Mouse (Mus musculus) hindbrain, embryonic 15.5 days (tissue): ENCODE results near the gene Slco4a1. TPM values are rescaled to one million over a fixed set of nuclear protein-coding genes. Genes with fewer than 3 reads are reported as not detected.

Experiments used
- ATAC-seq: fragments of 200-750 bp; cut with Nextera tagmentation; 2 replicates; pipeline ENCODE4 v1.8.0; 2017; ENCODE audit warnings: low read depth, moderate number of reproducible peaks, moderate TSS enrichment; ENCODE audit not compliant: low FRiP score
- H3K27ac ChIP-seq: fragments of 300-500 bp; sonication (generic); replicated peaks from 2 replicates; pipeline ENCODE4 v1.5.1; 2015; ENCODE audit warnings: mild to moderate bottlenecking, inconsistent platforms
- H3K27me3 ChIP-seq: fragments of 300-500 bp; sonication (generic); 2 replicates; pipeline ENCODE4 v1.6.1; 2015; ENCODE audit warnings: control low read depth, inconsistent platforms
- H3K36me3 ChIP-seq: fragments of 300-500 bp; sonication (generic); 2 replicates; pipeline ENCODE4 v1.6.1; 2015; ENCODE audit warnings: control low read depth, inconsistent platforms
- H3K4me1 ChIP-seq: fragments of 300-500 bp; sonication (generic); replicated peaks from 2 replicates; pipeline ENCODE4 v1.6.1; 2015; ENCODE audit warnings: control low read depth, inconsistent platforms
- H3K4me2 ChIP-seq: fragments of 300-500 bp; sonication (generic); 2 replicates; pipeline ENCODE4 v1.6.1; 2015; ENCODE audit warnings: moderate library complexity, mild to moderate bottlenecking, inconsistent platforms
- H3K4me3 ChIP-seq: fragments of 300-500 bp; sonication (generic); 2 replicates; pipeline ENCODE4 v1.5.1; 2015; ENCODE audit warnings: mild to moderate bottlenecking, inconsistent platforms
- H3K9ac ChIP-seq: fragments of 300-500 bp; sonication (generic); 2 replicates; pipeline ENCODE4 v1.6.1; 2015; ENCODE audit warnings: inconsistent platforms
- H3K9me3 ChIP-seq: fragments of 300-500 bp; sonication (generic); 2 replicates; pipeline ENCODE4 v1.6.1; 2016; ENCODE audit warnings: control low read depth, inconsistent platforms
- WGBS: fragments of 180-500 bp; shearing (Covaris S2); methylation state at CpG from one replicate; pipeline ENCODE4 v1.1.7; 2015; 5-methylcytosine and 5-hydroxymethylcytosine counted together
- polyA plus RNA-seq: library from polyadenylated mRNA; unstranded; fragments of >200 nt; fragmentation: Nextera tagmentation; extraction: Ambion mirVana; gene quantifications from 2 replicates; pipeline ENCODE4 v1.2.1, GENCODE M21; 2015

Slco4a1 gene
- polyA plus RNA-seq, 1 experiment from 2014 or later, result 1.9 TPM

DNA sequence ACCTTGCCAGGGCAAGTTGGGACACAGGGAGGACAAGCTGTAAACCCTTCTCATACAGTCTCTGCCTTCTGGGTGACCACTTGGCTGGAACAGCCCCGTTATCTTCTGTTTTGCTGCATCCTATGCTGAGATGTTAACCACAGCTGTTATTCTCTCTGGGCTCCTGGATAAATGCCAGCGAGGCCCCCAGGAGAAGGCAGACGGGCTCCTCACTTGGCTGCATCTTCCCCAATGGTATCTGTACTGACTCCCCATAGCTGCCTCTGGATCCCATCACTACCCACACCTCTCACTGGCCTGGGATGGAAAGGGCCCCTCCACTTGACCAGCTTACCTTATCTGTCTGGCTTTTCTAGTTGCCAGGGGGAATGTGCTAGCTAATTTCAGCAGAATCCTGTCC lies 57.0 kb downstream of the Slco4a1 start:
- H3K4me3 ChIP-seq, result no peak overlapping the region
- no peaks in the 10 kb centered on the region for H3K9me3 ChIP-seq
- no peak for ATAC-seq
- H3K36me3 ChIP-seq, result no peaks in the 10 kb centered on the region
- no peak overlapping the region for H3K9ac ChIP-seq
- no peaks in the 10 kb centered on the region; the same call in 1 of the 2 replicates for H3K27me3 ChIP-seq
- no peak overlapping the region for H3K27ac ChIP-seq
- WGBS, result 54% methylated on average over 3 of the region's 3 CpGs
- no peak overlapping the region for H3K4me2 ChIP-seq
- H3K4me1 ChIP-seq, result peaks cover 17% of the 10 kb centered on the region

DNA sequence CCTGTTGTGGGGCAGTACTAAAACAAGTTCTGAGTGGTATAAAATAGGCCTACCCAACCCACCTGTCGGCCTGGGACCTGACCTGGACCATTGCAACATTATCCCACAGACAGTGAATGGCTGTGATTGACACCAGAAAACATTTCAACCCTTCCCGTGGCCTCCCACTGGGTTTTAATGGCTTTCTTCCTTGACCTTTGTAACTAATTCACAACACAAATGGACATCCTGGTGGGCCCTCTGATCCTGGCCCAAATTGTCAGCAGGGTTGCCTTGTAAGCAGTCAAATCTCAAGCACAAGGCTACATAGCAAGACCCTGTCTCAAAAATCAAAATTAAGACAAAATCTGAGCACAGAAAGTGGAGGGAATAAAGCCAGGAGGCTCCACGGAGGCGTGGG lies 57.8 kb downstream of the Slco4a1 start:
- no peak for ATAC-seq

DNA sequence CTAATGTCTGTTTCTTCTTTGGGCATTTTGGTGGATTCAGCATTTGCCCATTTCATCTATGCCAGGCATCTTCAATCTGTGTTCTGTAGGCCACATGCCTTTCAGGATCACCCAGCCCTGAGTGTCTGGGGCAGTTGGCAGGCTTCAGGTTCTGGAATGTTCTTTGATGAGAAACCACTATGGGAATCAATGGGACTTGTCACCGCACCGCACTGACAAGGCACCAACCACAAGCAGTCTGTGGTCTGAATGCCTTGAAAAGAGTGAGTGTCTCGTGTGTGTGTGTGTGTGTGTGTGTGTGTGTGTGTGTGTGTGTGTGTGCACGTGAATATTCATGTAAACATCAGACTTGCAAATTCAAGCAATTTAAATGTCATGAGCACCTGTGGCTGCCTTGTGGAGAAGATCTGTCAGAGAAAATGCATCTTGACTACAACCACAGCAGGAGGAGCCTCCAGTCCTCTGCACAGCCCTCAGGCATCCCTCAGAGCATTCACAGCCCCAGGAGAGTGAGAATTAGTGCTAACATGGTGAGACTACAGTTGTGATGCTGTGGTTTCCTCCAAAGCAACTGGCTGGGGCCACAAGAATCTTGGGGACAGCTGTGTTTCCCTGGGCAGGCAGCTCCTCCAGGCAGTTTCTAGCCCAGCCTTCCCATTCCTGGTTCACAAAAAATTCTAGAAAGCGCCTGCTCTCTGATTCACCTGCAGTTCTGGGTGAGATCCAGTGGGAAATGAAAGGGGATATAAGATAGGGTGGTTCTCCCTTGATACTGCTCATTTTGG lies 65.6 kb downstream of the Slco4a1 start:
- no peak overlapping the region for H3K9ac ChIP-seq
- 55% methylated on average over 5 of the region's 5 CpGs for WGBS
- H3K4me2 ChIP-seq, result no peak overlapping the region
- H3K4me1 ChIP-seq, result no peaks in the 10 kb centered on the region
- no peaks in the 10 kb centered on the region for H3K9me3 ChIP-seq
- no peak overlapping the region for H3K4me3 ChIP-seq
- no peak overlapping the region for H3K27ac ChIP-seq
- H3K36me3 ChIP-seq, result no peaks in the 10 kb centered on the region
- no peak for ATAC-seq
- no peaks in the 10 kb centered on the region for H3K27me3 ChIP-seq

More for the DNA sequence above, 57.8 kb downstream of the Slco4a1 start:
- H3K27me3 ChIP-seq, result no peaks in the 10 kb centered on the region; the same call in 1 of the 2 replicates
- H3K9me3 ChIP-seq, result no peaks in the 10 kb centered on the region
- H3K4me2 ChIP-seq, result no peak overlapping the region
- no peaks in the 10 kb centered on the region for H3K36me3 ChIP-seq
- 36% methylated on average over 4 of the region's 4 CpGs for WGBS
- no peak overlapping the region for H3K4me3 ChIP-seq
- H3K9ac ChIP-seq, result no peak overlapping the region
- H3K27ac ChIP-seq, result no peak overlapping the region
- peaks cover 17% of the 10 kb centered on the region for H3K4me1 ChIP-seq

DNA sequence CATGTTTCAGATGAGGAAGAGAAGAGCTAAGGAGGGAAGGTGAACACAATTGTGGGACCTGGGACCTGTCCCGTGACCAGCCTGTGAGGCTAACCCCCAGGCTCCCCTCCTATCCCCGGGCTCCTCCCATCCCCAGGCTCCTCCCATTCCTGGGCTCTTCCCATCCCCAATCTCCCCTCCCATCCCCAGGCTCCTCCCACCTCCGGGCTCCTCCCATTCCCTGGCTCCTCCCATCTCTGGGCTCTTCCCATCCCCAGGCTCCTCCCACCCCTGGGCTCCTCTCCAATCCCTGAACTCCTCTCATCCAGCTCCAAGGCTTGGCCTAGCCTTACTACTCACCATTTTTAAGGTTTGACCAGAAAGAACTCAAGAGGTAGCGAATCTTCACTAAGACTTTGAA lies 66.8 kb downstream of the Slco4a1 start:
- Histone ChIP-seq H3K4me3 (no peak overlapping the region), H3K27ac (no peak overlapping the region), H3K9me3 (no peaks in the 10 kb centered on the region), H3K9ac (no peak overlapping the region), H3K4me1 (0 out of 2 replicates have a peak, but pooled peaks cover 4% of the 10 kb centered on the region), H3K27me3 (no peaks in the 10 kb centered on the region), H3K4me2 (no peak overlapping the region), H3K36me3 (no peaks in the 10 kb centered on the region)
- no peak for ATAC-seq
- 69% methylated on average over 4 of the region's 4 CpGs for WGBS

Other genes starting within 250 kb of the Slco4a1 start
- 2.5 and 3.5 TPM in 2 replicates for gene Lama5, start 230.4 kb upstream of the Slco4a1 start, polyA plus RNA-seq
- gene Rps21, start 198.9 kb upstream of the Slco4a1 start, polyA plus RNA-seq, result 337 and 391 TPM in 2 replicates
- gene Cables2, start 182.7 kb upstream of the Slco4a1 start, polyA plus RNA-seq, result 27.0 and 29.6 TPM in 2 replicates
- not detected in 2 replicates for gene Rbbp8nl, start 166.4 kb upstream of the Slco4a1 start, polyA plus RNA-seq
- not detected in 2 replicates for gene Gata5, start 121.5 kb upstream of the Slco4a1 start, polyA plus RNA-seq
- gene Ntsr1, start 43.7 kb downstream of the Slco4a1 start, polyA plus RNA-seq, result 2.7 and 2.8 TPM in 2 replicates
- 38.3 and 40.6 TPM in 2 replicates for gene Mrgbp, start 125.1 kb downstream of the Slco4a1 start, polyA plus RNA-seq
- gene Ogfr, start 133.0 kb downstream of the Slco4a1 start, polyA plus RNA-seq, result 82.8 and 88.6 TPM in 2 replicates
- gene Col9a3, start 141.5 kb downstream of the Slco4a1 start, polyA plus RNA-seq, result 63.5 and 92.1 TPM in 2 replicates
- gene Tcfl5, start 186.5 kb downstream of the Slco4a1 start, polyA plus RNA-seq, result 0.87 and 0.96 TPM in 2 replicates